Mouse (Mus musculus) neural tube, embryonic 11.5 days (tissue): ENCODE data around the gene Nhsl1. TPM values are rescaled to one million over a fixed set of nuclear protein-coding genes. Genes with fewer than 3 reads are reported as not detected.

Source experiments
- ATAC-seq: fragments of 200-750 bp; cut with Nextera tagmentation; 2 replicates; pipeline ENCODE4 v1.8.0; 2017; ENCODE audit warnings: moderate number of reproducible peaks, mild to moderate bottlenecking, moderate TSS enrichment, moderate library complexity; ENCODE audit not compliant: insufficient read depth, low FRiP score, low TSS enrichment
- DNase-seq: peaks from one replicate; pipeline ENCODE4 v3.0.0-alpha.2; 2015; ENCODE audit warnings: low spot score
- H3K27ac ChIP-seq: fragments of 300-500 bp; sonication (generic); 2 replicates; pipeline ENCODE4 v1.5.1; 2014; ENCODE audit warnings: low read depth, mild to moderate bottlenecking, low read length
- H3K27me3 ChIP-seq: fragments of 300-500 bp; sonication (generic); 2 replicates; pipeline ENCODE4 v1.6.1; 2014; ENCODE audit warnings: mild to moderate bottlenecking, low read length, mixed read lengths; ENCODE audit not compliant: control insufficient read depth, insufficient read depth
- H3K36me3 ChIP-seq: fragments of 300-500 bp; sonication (generic); 2 replicates; pipeline ENCODE4 v1.6.1; 2014; ENCODE audit warnings: mild to moderate bottlenecking, low read length, moderate library complexity, mixed read lengths; ENCODE audit not compliant: control insufficient read depth, insufficient read depth
- H3K4me1 ChIP-seq: fragments of 300-500 bp; sonication (generic); 2 replicates; pipeline ENCODE4 v1.6.1; 2014; ENCODE audit warnings: low read length, mixed read lengths; ENCODE audit not compliant: control insufficient read depth, insufficient read depth
- H3K4me2 ChIP-seq: fragments of 300-500 bp; sonication (generic); 2 replicates; pipeline ENCODE4 v1.6.1; 2014; ENCODE audit warnings: low read depth, mild to moderate bottlenecking, moderate library complexity
- H3K4me3 ChIP-seq: fragments of 300-500 bp; sonication (generic); 2 replicates; pipeline ENCODE4 v1.5.1; 2014; ENCODE audit warnings: low read depth, low read length
- H3K9ac ChIP-seq: fragments of 300-500 bp; sonication (generic); 2 replicates; pipeline ENCODE4 v1.6.1; 2014; ENCODE audit warnings: mild to moderate bottlenecking, low read length
- H3K9me3 ChIP-seq: fragments of 300-500 bp; sonication (generic); 2 replicates; pipeline ENCODE4 v1.6.1; 2016; ENCODE audit warnings: low read length; ENCODE audit not compliant: control insufficient read depth
- WGBS: fragments of 180-500 bp; shearing (Covaris S2); extraction: QIAGEN DNeasy Blood & Tissue Kit; methylation state at CpG from one replicate; pipeline ENCODE4 v1.1.7; 2014; 5-methylcytosine and 5-hydroxymethylcytosine counted together
- polyA plus RNA-seq: library from polyadenylated mRNA; unstranded; fragments of >200 nt; fragmentation: Nextera tagmentation; extraction: Ambion mirVana; gene quantifications from 2 replicates; pipeline ENCODE4 v1.2.1, GENCODE M21; 2014

Nhsl1 gene
- polyA plus RNA-seq, 1 experiment from 2014 or later = 19.6 TPM

GRCm38 (mm10) chr10:18469279-18470135 lies 150.7 kb downstream of the Nhsl1 start:
- H3K9ac ChIP-seq = peak overlapping the region; percentile 26
- DNase-seq = peak; percentile 84
- under 1% methylated on average over 17 of the region's 17 CpGs for WGBS
- H3K4me3 ChIP-seq = peak overlapping the region; percentile 32
- no peaks in the 10 kb centered on the region for H3K36me3 ChIP-seq
- peak overlapping the region; percentile 87 for H3K27ac ChIP-seq
- no peaks in the 10 kb centered on the region for H3K9me3 ChIP-seq
- H3K4me2 ChIP-seq = peak overlapping the region; percentile 50
- ATAC-seq = peak; percentile 86
- no peaks in the 10 kb centered on the region for H3K27me3 ChIP-seq
- H3K4me1 ChIP-seq = peaks cover 5% of the 10 kb centered on the region; the same call in 1 of the 2 replicates

- Histone ChIP-seq H3K9ac (peak overlapping the region; percentile 54), H3K36me3 (no peaks in the 10 kb centered on the region), H3K27ac (peak overlapping the region; percentile 87), H3K4me3 (peak overlapping the region; percentile 32), H3K9me3 (no peaks in the 10 kb centered on the region), H3K4me2 (peak overlapping the region; percentile 50), H3K27me3 (no peaks in the 10 kb centered on the region), H3K4me1 (peaks cover 5% of the 10 kb centered on the region; the same call in 1 of the 2 replicates)
- peak; percentile 57 for DNase-seq
- peak; percentile 46; the same call in 1 of the 2 replicates for ATAC-seq
- WGBS = 14% methylated on average over 20 of the region's 20 CpGs
Observed at GRCm38 (mm10) chr10:18470351-18471060, 151.7 kb downstream of the Nhsl1 start.

- WGBS = 87% methylated on average over 5 of the region's 5 CpGs
- Histone ChIP-seq H3K4me3 (no peak overlapping the region), H3K27ac (no peak overlapping the region), H3K4me2 (peak overlapping the region; percentile 50; the same call in 1 of the 2 replicates), H3K9me3 (no peaks in the 10 kb centered on the region), H3K9ac (no peak overlapping the region), H3K4me1 (peaks cover 5% of the 10 kb centered on the region; the same call in 1 of the 2 replicates), H3K27me3 (no peaks in the 10 kb centered on the region), H3K36me3 (no peaks in the 10 kb centered on the region)
- DNase-seq = no peak
- no peak for ATAC-seq
Observed at GRCm38 (mm10) chr10:18471648-18472047, 152.9 kb downstream of the Nhsl1 start.

- Histone ChIP-seq H3K9ac (no peak overlapping the region), H3K36me3 (no peaks in the 10 kb centered on the region), H3K4me1 (no peaks in the 10 kb centered on the region), H3K27me3 (no peaks in the 10 kb centered on the region), H3K9me3 (no peaks in the 10 kb centered on the region), H3K27ac (no peak overlapping the region), H3K4me2 (no peak overlapping the region), H3K4me3 (no peak overlapping the region)
- ATAC-seq (no peak), DNase-seq (no peak)
- WGBS = 83% methylated on average over 6 of the region's 6 CpGs
Observed at GRCm38 (mm10) chr10:18475126-18475525, 156.3 kb downstream of the Nhsl1 start.

- Histone ChIP-seq H3K27ac (no peak overlapping the region), H3K4me1 (peaks cover 13% of the 10 kb centered on the region), H3K9me3 (no peaks in the 10 kb centered on the region), H3K9ac (no peak overlapping the region), H3K4me2 (no peak overlapping the region), H3K4me3 (no peak overlapping the region), H3K27me3 (no peaks in the 10 kb centered on the region), H3K36me3 (no peaks in the 10 kb centered on the region)
- no peak for ATAC-seq
- 91% methylated on average over 4 of the region's 4 CpGs for WGBS
- DNase-seq = no peak
Observed at GRCm38 (mm10) chr10:18478294-18478693, 159.5 kb downstream of the Nhsl1 start.

- no peak overlapping the region for H3K9ac ChIP-seq
- no peaks in the 10 kb centered on the region for H3K27me3 ChIP-seq
- H3K27ac ChIP-seq = no peak overlapping the region
- H3K4me1 ChIP-seq = peaks cover 13% of the 10 kb centered on the region
- no peaks in the 10 kb centered on the region for H3K9me3 ChIP-seq
- no peak overlapping the region for H3K4me2 ChIP-seq
- 82% methylated on average over 3 of the region's 3 CpGs for WGBS
- no peaks in the 10 kb centered on the region for H3K36me3 ChIP-seq
- H3K4me3 ChIP-seq = no peak overlapping the region
- DNase-seq (no peak), ATAC-seq (no peak)
Observed at GRCm38 (mm10) chr10:18479285-18479684, 160.5 kb downstream of the Nhsl1 start.

GRCm38 (mm10) chr10:18480836-18481235 lies 162.1 kb downstream of the Nhsl1 start:
- H3K4me3 ChIP-seq = no peak overlapping the region
- no peak overlapping the region for H3K27ac ChIP-seq
- DNase-seq (no peak), ATAC-seq (no peak)
- no peak overlapping the region for H3K9ac ChIP-seq
- no peaks in the 10 kb centered on the region for H3K36me3 ChIP-seq
- WGBS = 91% methylated on average over 10 of the region's 10 CpGs
- H3K27me3 ChIP-seq = no peaks in the 10 kb centered on the region
- H3K4me2 ChIP-seq = no peak overlapping the region
- peaks cover 13% of the 10 kb centered on the region for H3K4me1 ChIP-seq
- H3K9me3 ChIP-seq = no peaks in the 10 kb centered on the region

GRCm38 (mm10) chr10:18482558-18483141 lies 163.9 kb downstream of the Nhsl1 start:
- no peak overlapping the region for H3K4me3 ChIP-seq
- H3K4me2 ChIP-seq = no peak overlapping the region
- H3K36me3 ChIP-seq = no peaks in the 10 kb centered on the region
- peaks cover 13% of the 10 kb centered on the region for H3K4me1 ChIP-seq
- peak overlapping the region; percentile 21; the same call in 1 of the 2 replicates for H3K27ac ChIP-seq
- DNase-seq = peak; percentile 35
- ATAC-seq = peak; percentile 53
- no peaks in the 10 kb centered on the region for H3K27me3 ChIP-seq
- no peaks in the 10 kb centered on the region for H3K9me3 ChIP-seq
- H3K9ac ChIP-seq = no peak overlapping the region
- WGBS = 27% methylated on average over 4 of the region's 4 CpGs
